Comparison of ENCODE assay signal across 9 mouse cellular contexts in the genomic region with DNA sequence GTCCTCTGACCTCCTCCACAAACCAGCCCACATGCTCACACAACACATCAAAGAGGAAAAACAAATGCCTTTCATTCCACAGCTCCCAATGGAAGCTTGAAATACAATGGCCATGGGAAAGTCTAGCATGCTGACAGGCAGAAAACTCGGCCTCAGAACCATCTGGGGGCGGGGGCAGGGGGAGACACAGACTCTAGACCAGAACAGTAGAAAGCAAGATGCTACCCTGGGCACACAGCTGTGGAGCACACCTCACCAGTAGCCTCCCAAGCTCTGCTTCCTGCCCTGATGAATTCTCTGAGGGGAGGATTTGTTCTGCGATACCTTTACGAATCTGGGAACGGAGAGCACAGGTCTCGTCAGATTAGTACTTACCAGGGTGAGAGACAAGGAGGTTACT. TPM values are rescaled to one million over a fixed set of nuclear protein-coding genes. Genes with fewer than 3 reads are reported as not detected.
DNase-seq lines count a peak whose midpoint lies in the region; ATAC-seq and TF ChIP-seq lines count a peak whose summit lies in the region.
"Had no signal": no experiment of that assay in that cellular context is flagged by ENCODE, and none has a peak within 500 bp of the region (broad histone marks: within the 10 kb centered on the region; RNA-seq: fewer than 3 reads in every experiment).

No protein-coding gene starts in this region.

- no peak for TF ChIP-seq CTCF in small intestine, adult 2 months (IDR thresholded peaks at IDR 0.05; ENCODE audit: extremely low read depth, insufficient read length, insufficient replicate concordance, low read depth, low read length)

- no peak for TF ChIP-seq POLR2A in small intestine, adult 2 months (IDR thresholded peaks at IDR 0.05; ENCODE audit: low read depth, low read length)

- peaks cover 46% of the 10 kb centered on the region for H3K4me1 ChIP-seq in limb, embryonic 12.5 days (replicated peaks)
- peaks cover 51% of the 10 kb centered on the region for H3K4me1 ChIP-seq in limb, embryonic 10.5 days
- H3K4me1 ChIP-seq in hindbrain, embryonic 16.5 days (ENCODE audit: control insufficient read depth, insufficient read depth, low read depth, low read length) = peaks cover 26% of the 10 kb centered on the region
- peaks cover 41% of the 10 kb centered on the region for H3K4me1 ChIP-seq in small intestine, adult 2 months (ENCODE audit: control insufficient read depth, insufficient read depth, insufficient read length, low read length)

- no peak overlapping the region for H3K4me3 ChIP-seq in limb, embryonic 12.5 days (replicated peaks)
- no peak overlapping the region for H3K4me3 ChIP-seq in limb, embryonic 10.5 days
- no peak overlapping the region for H3K4me3 ChIP-seq in hindbrain, embryonic 16.5 days (ENCODE audit: low read length)
- H3K4me3 ChIP-seq in small intestine, adult 2 months (ENCODE audit: low read depth, low read length) = no peak overlapping the region

- H3K27ac ChIP-seq in limb, embryonic 12.5 days = peak overlapping the region; percentile 57; the same call in 1 of the 2 replicates
- H3K27ac ChIP-seq in limb, embryonic 10.5 days = no peak overlapping the region
- H3K27ac ChIP-seq in hindbrain, embryonic 16.5 days (ENCODE audit: low read depth, low read length) = peak overlapping the region; percentile 67
- H3K27ac ChIP-seq in small intestine, adult 2 months (ENCODE audit: insufficient read depth, low read depth, low read length) = peak overlapping the region; percentile 4; the same call in 1 of the 2 replicates
- H3K27ac ChIP-seq: liver, embryonic 14.5 days had no signal

- ATAC-seq in limb, embryonic 12.5 days (ENCODE audit: insufficient number of reproducible peaks, insufficient read depth, low FRiP score, low TSS enrichment, low read depth) = no peak
- ATAC-seq in hindbrain, embryonic 16.5 days = no peak

- peaks cover 59% of the 10 kb centered on the region for H3K36me3 ChIP-seq in limb, embryonic 12.5 days
- H3K36me3 ChIP-seq in limb, embryonic 10.5 days = peaks cover 63% of the 10 kb centered on the region
- no peaks in the 10 kb centered on the region for H3K36me3 ChIP-seq in hindbrain, embryonic 16.5 days (ENCODE audit: control insufficient read depth, insufficient read depth, low read length)
- H3K36me3 ChIP-seq in small intestine, adult 2 months (ENCODE audit: control insufficient read depth, insufficient read depth, low read length) = peaks cover 10% of the 10 kb centered on the region

- WGBS in limb, embryonic 12.5 days = 58% methylated on average over 6 of the region's 6 CpGs
- WGBS in limb, embryonic 10.5 days = 62% methylated on average over 6 of the region's 6 CpGs
- WGBS in hindbrain, embryonic 16.5 days = 44% methylated on average over 6 of the region's 6 CpGs
- 57% methylated on average over 6 of the region's 6 CpGs for WGBS in small intestine, adult 2 months

- H3K9ac ChIP-seq in limb, embryonic 12.5 days (replicated peaks) = no peak overlapping the region
- H3K9ac ChIP-seq in hindbrain, embryonic 16.5 days (ENCODE audit: low read depth, low read length) = no peak overlapping the region; the same call in 1 of the 2 replicates
- H3K9ac ChIP-seq: liver, embryonic 14.5 days had no signal

- no peaks in the 10 kb centered on the region for H3K9me3 ChIP-seq in limb, embryonic 12.5 days
- H3K9me3 ChIP-seq in limb, embryonic 10.5 days (replicated peaks) = no peaks in the 10 kb centered on the region
- H3K9me3 ChIP-seq in hindbrain, embryonic 16.5 days (ENCODE audit: control insufficient read depth, low read length) = no peaks in the 10 kb centered on the region

- DNase-seq in embryo, embryonic 9.5 days (ENCODE audit: extremely low spot score) = peak; percentile 31
- DNase-seq in embryo, embryonic 11 days = no peak
- no peak for DNase-seq in limb, embryonic 10.5 days (ENCODE audit: low spot score)
- DNase-seq in left cerebral cortex, adult 9 months (ENCODE audit: low spot score in 2 of 2) = no peak
- DNase-seq in spleen, adult 18-20 months = no peak

- H3K4me2 ChIP-seq in limb, embryonic 12.5 days = no peak overlapping the region
- no peak overlapping the region for H3K4me2 ChIP-seq in hindbrain, embryonic 16.5 days (ENCODE audit: low read length)

- no peaks in the 10 kb centered on the region for H3K27me3 ChIP-seq in limb, embryonic 12.5 days
- H3K27me3 ChIP-seq in limb, embryonic 10.5 days (ENCODE audit: low read depth, poor library complexity, severe bottlenecking) = no peaks in the 10 kb centered on the region
- H3K27me3 ChIP-seq in hindbrain, embryonic 16.5 days (replicated peaks; ENCODE audit: control insufficient read depth, insufficient read depth, low read length) = no peaks in the 10 kb centered on the region
- H3K27me3 ChIP-seq in small intestine, adult 2 months (ENCODE audit: control insufficient read depth, insufficient read depth, low read length) = no peaks in the 10 kb centered on the region

RNA-seq across cellular contexts. Expression of a gene that starts 31.4 kb away (rescaled TPM):
- polyA plus RNA-seq in limb, embryonic 12.5 days (2016; fragmentation: Nextera tagmentation; extraction: Ambion mirVana) = 36.0 and 38.6 TPM in 2 replicates
- polyA plus RNA-seq in limb, embryonic 10.5 days (2016; fragmentation: Nextera tagmentation; extraction: Ambion mirVana) = 40.1 and 42.7 TPM in 2 replicates
- polyA plus RNA-seq in hindbrain, embryonic 16.5 days (2015; fragmentation: Nextera tagmentation; extraction: Ambion mirVana) = 51.4 and 62.2 TPM in 2 replicates
- polyA plus RNA-seq in small intestine, adult 2 months (2012; rRNA removed) = 9.0 and 15.4 TPM in 2 replicates
